Mouse (Mus musculus) liver, embryonic 13.5 days (tissue): ENCODE data around the gene H2-K1. TPM values are rescaled to one million over a fixed set of nuclear protein-coding genes. Genes with fewer than 3 reads are reported as not detected.

Experiments used
- microRNA counts: library from miRNA; unstranded; fragments of <30 nt; microRNA quantifications from one replicate; lab custom pipeline; 2016
- microRNA-seq: library from miRNA; unstranded; fragments of <30 nt; microRNA quantifications from one replicate; pipeline ENCODE4, GENCODE M21; 2016
- polyA plus RNA-seq: library from polyadenylated mRNA; unstranded; fragments of >200 nt; fragmentation: Nextera tagmentation; extraction: Ambion mirVana; gene quantifications from 2 replicates; pipeline ENCODE4 v1.2.1, GENCODE M21; 2015

Gene H2-K1
- polyA plus RNA-seq, 1 experiment from 2014 or later, result 88.3 TPM

MicroRNAs encoded within 50 kb of the gene (microRNA counts, 519-probe panel; counts per million panel counts)
- microRNA mmu-miR-219 (lab: Ali Mortazavi, UCI), result 114 counts per million

Small RNAs within 50 kb of the gene (microRNA-seq; reads per million reads assigned to microRNA genes)
- 0.88 reads per million for gene Mir219a-1
- gene Mir219c, result not detected

Other genes with a start within 250 kb of the H2-K1 start
- 117 and 123 TPM in 2 replicates for gene Rab11b, start 239.8 kb downstream of the H2-K1 start, polyA plus RNA-seq
- 18.9 and 20.2 TPM in 2 replicates for gene Angptl4, start 218.5 kb downstream of the H2-K1 start, polyA plus RNA-seq
- 8.1 and 8.9 TPM in 2 replicates for gene Kank3, start 189.8 kb downstream of the H2-K1 start, polyA plus RNA-seq
- 614 and 696 TPM in 2 replicates for gene Rps28, start 175.8 kb downstream of the H2-K1 start, polyA plus RNA-seq
- gene Ndufa7, start 175.8 kb downstream of the H2-K1 start, polyA plus RNA-seq, result 250 and 284 TPM in 2 replicates
- 19.9 and 22.0 TPM in 2 replicates for gene Cd320, start 157.3 kb downstream of the H2-K1 start, polyA plus RNA-seq
- gene Gm7029, start 126.5 kb downstream of the H2-K1 start, polyA plus RNA-seq, result not detected in 2 replicates
- gene Kifc1, start 109.7 kb downstream of the H2-K1 start, polyA plus RNA-seq, result 6.9 and 7.6 TPM in 2 replicates
- 0.60 and 0.91 TPM in 2 replicates for gene Platr17, start 95.2 kb downstream of the H2-K1 start, polyA plus RNA-seq
- 25.5 and 27.6 TPM in 2 replicates for gene Daxx, start 90.9 kb downstream of the H2-K1 start, polyA plus RNA-seq
- 27.6 and 30.5 TPM in 2 replicates for gene Tapbp, start 84.4 kb downstream of the H2-K1 start, polyA plus RNA-seq
- gene Zbtb22, start 84.4 kb downstream of the H2-K1 start, polyA plus RNA-seq, result 10.1 and 10.7 TPM in 2 replicates
- 7.1 and 7.4 TPM in 2 replicates for gene Rgl2, start 70.8 kb downstream of the H2-K1 start, polyA plus RNA-seq
- gene Pfdn6, start 60.0 kb downstream of the H2-K1 start, polyA plus RNA-seq, result 153 and 157 TPM in 2 replicates
- gene Wdr46, start 59.7 kb downstream of the H2-K1 start, polyA plus RNA-seq, result 30.1 and 34.9 TPM in 2 replicates
- gene B3galt4, start 48.9 kb downstream of the H2-K1 start, polyA plus RNA-seq, result 2.3 and 2.5 TPM in 2 replicates
- gene Vps52, start 44.5 kb downstream of the H2-K1 start, polyA plus RNA-seq, result 27.7 and 30.1 TPM in 2 replicates
- 1,343 and 1,499 TPM in 2 replicates for gene Rps18, start 44.3 kb downstream of the H2-K1 start, polyA plus RNA-seq
- gene Ring1, start 24.3 kb upstream of the H2-K1 start, polyA plus RNA-seq, result 5.2 and 5.4 TPM in 2 replicates
- 25.2 and 25.7 TPM in 2 replicates for gene H2-Ke6, start 27.7 kb upstream of the H2-K1 start, polyA plus RNA-seq
- gene Slc39a7, start 31.3 kb upstream of the H2-K1 start, polyA plus RNA-seq, result 71.7 and 76.7 TPM in 2 replicates
- gene Rxrb, start 31.5 kb upstream of the H2-K1 start, polyA plus RNA-seq, result 18.2 and 18.6 TPM in 2 replicates
- gene Col11a2, start 39.1 kb upstream of the H2-K1 start, polyA plus RNA-seq, result 0.32 and 0.54 TPM in 2 replicates
- gene H2-Oa, start 92.0 kb upstream of the H2-K1 start, polyA plus RNA-seq, result 0.39 and 0.41 TPM in 2 replicates
- 4.4 and 5.2 TPM in 2 replicates for gene H2-DMa, start 119.2 kb upstream of the H2-K1 start, polyA plus RNA-seq
- 42.0 and 53.3 TPM in 2 replicates for gene Brd2, start 122.3 kb upstream of the H2-K1 start, polyA plus RNA-seq
- gene H2-DMb2, start 143.0 kb upstream of the H2-K1 start, polyA plus RNA-seq, result 0.31 and 0.36 TPM in 2 replicates
- 0.54 and 0.62 TPM in 2 replicates for gene H2-DMb1, start 152.7 kb upstream of the H2-K1 start, polyA plus RNA-seq
- gene Tap1, start 187.2 kb upstream of the H2-K1 start, polyA plus RNA-seq, result 2.4 and 3.2 TPM in 2 replicates
- 6.6 and 7.7 TPM in 2 replicates for gene Psmb9, start 187.4 kb upstream of the H2-K1 start, polyA plus RNA-seq
- 15.3 and 18.0 TPM in 2 replicates for gene Psmb8, start 197.4 kb upstream of the H2-K1 start, polyA plus RNA-seq
- 5.7 and 6.1 TPM in 2 replicates for gene Tap2, start 203.2 kb upstream of the H2-K1 start, polyA plus RNA-seq
- 0.08 TPM in 1 of 2 replicates, not detected in the other for gene H2-Ob, start 238.6 kb upstream of the H2-K1 start, polyA plus RNA-seq